Mouse (Mus musculus): Measurements from ENCODE around the gene Chd6. TPM values are rescaled to one million over a fixed set of nuclear protein-coding genes. Genes with fewer than 3 reads are reported as not detected.

Chd6 gene
- polyA plus RNA-seq, 1 experiment = 5.4 TPM

DNA sequence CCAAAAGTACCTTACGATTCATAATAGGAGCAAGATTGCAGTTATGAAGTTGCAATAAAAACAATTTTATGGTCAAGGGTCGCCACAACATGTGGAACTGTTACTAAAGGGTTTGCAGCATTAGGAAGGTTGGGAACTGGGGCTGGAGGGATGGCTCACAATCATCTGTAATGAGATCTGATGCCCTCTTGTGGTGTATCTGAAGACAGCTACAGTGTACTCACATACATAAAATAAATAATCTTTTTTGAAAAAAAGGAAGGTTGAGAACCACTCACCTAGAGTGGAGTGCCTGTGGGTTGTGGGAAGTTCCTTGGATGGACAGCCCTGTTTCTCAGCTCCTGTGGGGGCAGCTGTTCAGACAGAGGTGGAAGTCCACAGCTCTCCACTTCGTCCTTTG lies 166.4 kb downstream of the Chd6 start:
- no peak for TF ChIP-seq FLI1 (IDR thresholded peaks at IDR 0.05; ENCODE audit: low read length)
- no peak for TF ChIP-seq GATA1 (IDR thresholded peaks at IDR 0.05; ENCODE audit: borderline replicate concordance, low read length)
- peaks cover 22% of the 10 kb centered on the region for H3K4me1 ChIP-seq
- H3K4me3 ChIP-seq (replicated peaks) = no peak overlapping the region
- H3K36me3 ChIP-seq (replicated peaks; ENCODE audit: low read length) = peaks cover 18% of the 10 kb centered on the region
- H3K27me3 ChIP-seq (replicated peaks) = peaks cover 5% of the 10 kb centered on the region
- no peaks in the 10 kb centered on the region for H3K9me3 ChIP-seq

DNA sequence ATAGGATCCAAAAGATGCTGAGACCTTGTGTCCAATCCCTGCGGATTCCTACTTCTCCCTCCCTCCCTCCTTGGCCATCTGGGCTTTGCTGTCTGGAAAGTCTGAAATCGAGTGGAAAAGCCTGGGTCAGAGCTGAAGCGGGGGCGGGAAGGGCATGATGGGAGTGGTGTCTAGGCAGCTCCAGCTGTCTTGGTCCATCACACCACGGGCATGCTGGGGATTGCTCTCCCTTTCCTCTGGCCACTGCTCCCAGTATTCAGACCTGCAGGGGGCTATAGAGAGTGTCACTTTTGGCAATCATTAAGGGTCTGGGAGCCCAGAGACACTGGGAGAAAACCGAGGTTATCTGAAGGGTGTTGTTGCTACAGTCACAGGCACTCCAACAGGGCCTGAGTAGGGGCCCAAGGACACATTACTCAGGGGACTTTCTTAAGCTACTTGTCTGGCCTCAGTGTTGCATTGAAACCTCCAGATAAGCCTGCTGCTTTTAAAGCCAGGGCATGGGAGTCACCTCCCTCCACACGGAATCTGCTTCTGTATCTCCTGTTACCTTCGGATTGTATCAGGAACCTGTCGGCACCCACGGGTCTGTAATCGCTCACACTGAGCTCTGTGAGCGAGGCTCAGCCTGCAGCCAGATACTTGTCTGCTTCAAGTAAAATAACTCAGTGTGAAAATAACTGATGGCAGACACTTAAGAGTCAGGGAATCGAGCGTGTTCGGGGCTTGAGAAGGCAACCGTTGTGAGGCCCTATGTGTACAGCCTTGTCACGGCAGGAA lies 167.8 kb downstream of the Chd6 start:
- TF ChIP-seq GATA1 (IDR thresholded peaks at IDR 0.05; ENCODE audit: borderline replicate concordance, low read length) (no peak), FLI1 (IDR thresholded peaks at IDR 0.05; ENCODE audit: low read length) (no peak)
- Histone ChIP-seq H3K36me3 (replicated peaks; ENCODE audit: low read length) (peaks cover 8% of the 10 kb centered on the region), H3K4me1 (peaks cover 22% of the 10 kb centered on the region), H3K27me3 (replicated peaks) (peaks cover 8% of the 10 kb centered on the region), H3K9me3 (no peaks in the 10 kb centered on the region), H3K4me3 (replicated peaks) (no peak overlapping the region)

DNA sequence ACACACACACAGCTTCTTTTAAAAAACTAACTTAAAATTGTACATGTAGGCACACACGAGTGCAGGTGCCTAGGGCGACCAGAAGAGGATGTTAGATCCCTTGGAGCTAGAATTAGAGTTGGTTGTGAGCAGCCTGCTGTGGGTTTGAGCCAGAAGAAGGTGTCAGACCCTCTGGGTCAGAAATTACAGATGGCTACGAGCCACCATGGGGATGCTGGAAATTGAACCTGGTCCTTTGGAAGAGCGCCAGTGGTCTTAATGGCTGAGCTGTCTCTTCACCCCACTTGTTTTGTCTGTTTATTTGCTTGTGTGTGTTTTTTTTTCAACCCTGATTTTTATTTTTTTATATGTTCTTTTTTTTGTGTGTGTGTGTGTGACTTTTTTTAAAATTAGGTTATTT lies 174.4 kb downstream of the Chd6 start:
- peaks cover 17% of the 10 kb centered on the region for H3K27me3 ChIP-seq (replicated peaks)
- H3K36me3 ChIP-seq (replicated peaks; ENCODE audit: low read length) = no peaks in the 10 kb centered on the region
- H3K9me3 ChIP-seq = peaks cover 12% of the 10 kb centered on the region
- no peak for TF ChIP-seq FLI1 (IDR thresholded peaks at IDR 0.05; ENCODE audit: low read length)
- H3K4me3 ChIP-seq (replicated peaks) = no peak overlapping the region
- H3K4me1 ChIP-seq = no peaks in the 10 kb centered on the region

DNA sequence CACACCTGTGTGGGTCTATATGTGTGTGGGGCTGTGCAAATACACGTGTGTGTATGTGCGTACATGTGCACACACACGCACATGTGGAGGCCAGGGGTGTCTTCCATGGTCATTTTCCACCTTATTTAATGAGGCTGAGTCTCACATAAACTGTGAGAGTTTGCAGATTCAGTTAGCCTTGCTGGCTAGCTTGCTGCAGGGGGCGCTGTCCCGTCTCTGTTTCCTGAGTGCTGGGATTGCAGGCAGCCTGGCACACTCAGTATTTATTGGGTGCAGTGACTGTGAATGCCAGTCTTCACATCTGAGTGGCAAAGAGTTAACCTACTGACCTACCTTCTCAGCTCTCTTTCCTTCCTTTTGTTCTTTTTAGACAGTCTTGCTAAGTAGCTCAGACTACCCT lies 175.0 kb downstream of the Chd6 start:
- Histone ChIP-seq H3K4me1 (no peaks in the 10 kb centered on the region), H3K27me3 (replicated peaks) (peaks cover 19% of the 10 kb centered on the region), H3K9me3 (peaks cover 12% of the 10 kb centered on the region), H3K4me3 (replicated peaks) (no peak overlapping the region), H3K36me3 (replicated peaks; ENCODE audit: low read length) (no peaks in the 10 kb centered on the region)
- TF ChIP-seq FLI1 (IDR thresholded peaks at IDR 0.05; ENCODE audit: low read length) (no peak), GATA1 (IDR thresholded peaks at IDR 0.05; ENCODE audit: borderline replicate concordance, low read length) (no peak)

DNA sequence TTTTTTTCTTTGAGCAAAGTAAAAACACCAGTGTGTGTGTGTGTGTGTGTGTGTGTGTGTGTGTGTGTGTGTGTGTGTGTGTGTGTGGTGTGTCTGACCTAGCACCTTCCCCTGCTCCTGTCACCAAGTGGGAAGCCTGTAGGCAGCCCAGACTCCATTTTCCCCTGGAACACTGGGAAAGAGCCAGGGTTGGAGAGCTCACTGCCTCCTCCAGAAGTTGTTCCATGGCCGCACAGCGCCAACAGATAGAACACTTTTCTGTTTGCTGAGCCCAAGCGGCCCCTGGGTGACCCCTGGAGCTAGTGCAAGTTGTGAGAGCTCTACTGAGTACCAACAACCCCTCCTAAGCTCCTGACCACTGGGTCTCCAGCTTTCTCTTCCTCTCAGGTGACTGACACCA lies 175.9 kb downstream of the Chd6 start:
- no peaks in the 10 kb centered on the region for H3K4me1 ChIP-seq
- TF ChIP-seq FLI1 (IDR thresholded peaks at IDR 0.05; ENCODE audit: low read length) (no peak), GATA1 (IDR thresholded peaks at IDR 0.05; ENCODE audit: borderline replicate concordance, low read length) (no peak)

DNA sequence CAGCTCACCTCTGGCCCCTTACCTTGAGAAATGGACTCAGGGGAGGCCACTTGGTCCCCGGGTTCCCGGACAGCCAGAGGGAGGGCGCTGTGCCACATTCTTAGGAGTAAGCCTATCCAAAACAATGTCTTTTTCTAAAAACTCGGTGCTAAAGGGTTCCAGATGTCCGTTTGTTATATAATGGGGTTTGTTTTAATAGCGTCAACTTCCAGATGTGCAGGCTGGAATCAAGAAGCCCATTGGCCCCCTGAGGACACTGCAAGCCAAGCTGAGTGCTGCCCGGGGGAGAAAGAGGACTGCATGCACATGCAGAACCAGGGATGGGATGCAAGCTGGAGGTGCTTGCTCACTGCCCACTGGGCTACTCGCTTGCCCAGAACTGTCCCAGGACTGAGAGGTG lies 176.6 kb downstream of the Chd6 start:
- no peaks in the 10 kb centered on the region for H3K4me1 ChIP-seq
- H3K9me3 ChIP-seq = peaks cover 12% of the 10 kb centered on the region
- H3K27me3 ChIP-seq (replicated peaks) = peaks cover 21% of the 10 kb centered on the region
- H3K4me3 ChIP-seq (replicated peaks) = no peak overlapping the region
- no peaks in the 10 kb centered on the region for H3K36me3 ChIP-seq (replicated peaks; ENCODE audit: low read length)
- TF ChIP-seq GATA1 (IDR thresholded peaks at IDR 0.05; ENCODE audit: borderline replicate concordance, low read length) (no peak), FLI1 (IDR thresholded peaks at IDR 0.05; ENCODE audit: low read length) (no peak)

More for the DNA sequence above, 175.9 kb downstream of the Chd6 start:
- Histone ChIP-seq H3K4me3 (replicated peaks) (no peak overlapping the region), H3K36me3 (replicated peaks; ENCODE audit: low read length) (no peaks in the 10 kb centered on the region), H3K27me3 (replicated peaks) (peaks cover 21% of the 10 kb centered on the region), H3K9me3 (peaks cover 12% of the 10 kb centered on the region)

DNA sequence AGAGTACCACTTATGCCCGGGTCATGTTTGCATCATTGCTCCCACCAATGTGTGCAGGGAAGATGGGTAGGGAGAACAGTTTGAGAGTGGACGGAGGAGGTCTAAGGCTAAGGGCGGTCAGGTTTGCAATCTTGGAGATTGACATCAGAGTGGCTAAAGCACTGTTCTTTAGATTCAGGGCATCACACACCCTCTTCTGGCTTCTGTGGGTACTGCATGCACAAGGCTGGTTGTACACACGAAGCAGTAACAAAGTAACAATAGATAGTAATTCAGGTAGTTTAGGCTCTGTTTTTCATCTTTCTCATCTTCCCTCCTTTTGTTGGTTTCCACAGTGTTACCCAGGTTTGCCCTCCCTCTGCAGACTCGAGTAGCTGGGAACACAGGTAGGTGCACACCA lies 177.5 kb downstream of the Chd6 start:
- Histone ChIP-seq H3K27me3 (replicated peaks) (peaks cover 18% of the 10 kb centered on the region), H3K36me3 (replicated peaks; ENCODE audit: low read length) (no peaks in the 10 kb centered on the region), H3K9me3 (peaks cover 12% of the 10 kb centered on the region), H3K4me3 (replicated peaks) (no peak overlapping the region), H3K4me1 (no peaks in the 10 kb centered on the region)
- TF ChIP-seq GATA1 (IDR thresholded peaks at IDR 0.05; ENCODE audit: borderline replicate concordance, low read length) (no peak), FLI1 (IDR thresholded peaks at IDR 0.05; ENCODE audit: low read length) (no peak)

DNA sequence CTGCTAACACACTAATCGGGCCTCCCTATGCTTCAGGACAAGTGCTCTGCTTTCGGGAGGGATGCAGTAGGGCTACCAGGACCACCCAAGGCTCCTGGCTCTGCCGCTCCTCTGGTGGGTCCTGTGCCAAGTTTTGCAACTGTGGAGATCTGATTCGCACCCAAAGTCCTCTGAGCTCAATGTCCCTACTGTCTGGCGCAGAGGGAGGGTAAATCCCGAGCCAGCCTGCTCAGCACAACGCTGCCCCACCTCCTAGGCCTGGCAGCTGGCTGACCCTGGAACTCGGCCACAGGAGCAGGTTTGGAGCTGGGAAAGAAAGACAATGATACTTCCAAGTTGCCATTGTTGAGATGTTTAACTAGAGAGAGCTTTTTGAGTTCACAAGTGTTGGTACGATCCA lies 183.7 kb downstream of the Chd6 start:
- Histone ChIP-seq H3K4me3 (replicated peaks) (no peak overlapping the region), H3K27me3 (replicated peaks) (peaks cover 26% of the 10 kb centered on the region), H3K4me1 (no peaks in the 10 kb centered on the region), H3K9me3 (peaks cover 10% of the 10 kb centered on the region), H3K36me3 (replicated peaks; ENCODE audit: low read length) (no peaks in the 10 kb centered on the region)
- no peak for TF ChIP-seq FLI1 (IDR thresholded peaks at IDR 0.05; ENCODE audit: low read length)
- no peak for TF ChIP-seq GATA1 (IDR thresholded peaks at IDR 0.05; ENCODE audit: borderline replicate concordance, low read length)

DNA sequence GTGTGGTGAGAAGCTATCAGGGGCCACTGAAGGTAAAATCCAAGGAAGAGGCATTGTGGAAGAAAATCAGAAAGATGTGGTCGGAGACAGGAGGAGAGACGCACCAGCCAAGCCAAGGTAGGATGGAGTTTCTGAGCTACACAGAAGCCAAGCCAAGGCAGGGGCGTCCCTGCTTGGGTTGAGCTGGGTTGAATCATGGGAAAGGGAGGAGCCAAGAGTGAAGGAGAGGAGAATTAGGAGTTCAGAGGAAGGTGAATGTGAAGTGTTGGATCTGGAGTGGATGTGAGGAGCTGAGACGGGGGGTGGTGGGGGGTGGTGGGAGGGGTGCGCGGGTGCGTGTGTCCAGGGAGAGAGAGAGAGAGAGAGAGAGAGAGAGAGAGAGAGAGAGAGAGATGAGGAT lies 187.6 kb downstream of the Chd6 start:
- no peak for TF ChIP-seq GATA1 (IDR thresholded peaks at IDR 0.05; ENCODE audit: borderline replicate concordance, low read length)
- no peak for TF ChIP-seq FLI1 (IDR thresholded peaks at IDR 0.05; ENCODE audit: low read length)
- no peak overlapping the region for H3K4me3 ChIP-seq (replicated peaks)
- peaks cover 44% of the 10 kb centered on the region for H3K27me3 ChIP-seq (replicated peaks)
- H3K36me3 ChIP-seq (replicated peaks; ENCODE audit: low read length) = no peaks in the 10 kb centered on the region
- H3K4me1 ChIP-seq = no peaks in the 10 kb centered on the region
- H3K9me3 ChIP-seq = peaks cover 10% of the 10 kb centered on the region

DNA sequence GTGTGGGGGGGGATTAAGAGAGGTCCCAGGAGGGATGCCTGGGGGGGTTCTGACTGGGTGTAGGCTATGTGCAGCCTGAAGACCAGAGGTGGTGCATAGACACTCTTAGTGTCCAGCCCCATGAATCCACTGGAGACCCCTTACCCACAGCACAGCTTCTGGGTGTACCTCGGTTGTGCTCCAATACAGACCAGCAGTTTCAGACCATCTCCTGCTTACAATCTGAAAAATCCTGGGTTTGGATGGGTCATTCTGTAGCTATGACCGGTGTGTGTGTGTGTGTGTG lies 190.0 kb downstream of the Chd6 start:
- Histone ChIP-seq H3K9me3 (peaks cover 10% of the 10 kb centered on the region), H3K4me3 (replicated peaks) (no peak overlapping the region), H3K36me3 (replicated peaks; ENCODE audit: low read length) (no peaks in the 10 kb centered on the region), H3K27me3 (replicated peaks) (peaks cover 60% of the 10 kb centered on the region), H3K4me1 (no peaks in the 10 kb centered on the region)
- TF ChIP-seq FLI1 (IDR thresholded peaks at IDR 0.05; ENCODE audit: low read length) = no peak
- TF ChIP-seq GATA1 (IDR thresholded peaks at IDR 0.05; ENCODE audit: borderline replicate concordance, low read length) = no peak
